Mouse (Mus musculus): ENCODE measurements at regions not wholly inside any gene's neighbourhood (a gene's known extent, or its start where the extent isn't known, plus 50 kb on each side); places are given as distances from the start of the nearest gene placed in this dataset.

DNA sequence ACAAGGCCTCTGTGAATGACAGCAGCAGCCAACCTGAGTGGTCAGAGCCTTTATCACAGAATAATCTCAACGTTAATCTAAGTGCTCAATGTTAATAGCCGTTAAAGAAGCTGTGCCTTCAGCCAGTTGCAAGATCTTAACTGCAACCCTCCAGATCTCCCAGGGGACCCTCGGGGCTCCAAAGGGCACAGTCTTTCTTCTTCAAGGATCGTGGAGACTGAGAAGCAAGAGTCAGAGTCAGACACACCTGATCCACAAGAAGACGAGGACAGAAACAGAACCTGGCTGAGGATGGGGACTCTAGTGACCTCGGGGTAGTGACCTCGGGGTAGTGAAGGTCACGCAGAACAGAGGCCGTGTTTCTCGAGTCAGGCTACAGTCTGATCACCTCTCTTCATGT lies 206.0 kb downstream of the Sptssa start:
- TF ChIP-seq CHD2 (IDR thresholded peaks at IDR 0.05; ENCODE audit: low read depth, low read length): no peak
- TF ChIP-seq ZC3H11A (IDR thresholded peaks at IDR 0.05; ENCODE audit: borderline replicate concordance, low read depth, low read length): no peak
- TF ChIP-seq HCFC1 (IDR thresholded peaks at IDR 0.05; ENCODE audit: borderline replicate concordance, insufficient read depth, low read length): no peak
- TF ChIP-seq MAFK (IDR thresholded peaks at IDR 0.05; ENCODE audit: insufficient read depth, low read depth, low read length): no peak
